ENCODE assay signal across 8 mouse cellular contexts in the genomic region with DNA sequence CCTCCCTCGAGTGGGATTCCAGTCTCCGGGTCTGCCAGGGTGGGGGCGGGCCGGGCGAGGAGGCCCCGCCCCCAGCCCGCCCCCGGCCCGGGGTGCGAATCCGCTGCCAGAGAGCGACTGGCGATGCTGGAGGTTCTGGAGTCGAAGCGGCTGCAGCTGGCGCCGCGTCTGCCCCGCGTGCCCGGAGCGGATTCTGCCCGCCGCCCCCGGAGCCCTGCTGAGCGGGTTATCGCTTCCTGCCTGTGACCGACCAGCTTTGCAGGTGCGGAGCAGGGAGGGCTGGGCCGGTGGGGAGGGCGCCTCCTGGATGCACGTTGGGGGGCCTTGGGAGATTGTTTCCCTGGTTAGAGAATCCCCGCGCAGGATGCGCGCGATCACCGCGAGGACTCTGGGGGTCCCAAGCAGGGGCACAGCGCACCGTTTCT. TPM values are rescaled to one million over a fixed set of nuclear protein-coding genes. Genes with fewer than 3 reads are reported as not detected.
DNase-seq lines count a peak whose midpoint lies in the region; ATAC-seq and TF ChIP-seq lines count a peak whose summit lies in the region.

No protein-coding gene starts in this region.

- no peak for TF ChIP-seq EP300 in heart, adult 2 months (IDR thresholded peaks at IDR 0.05; ENCODE audit: insufficient read depth, low read depth, low read length)
- no peak for TF ChIP-seq EP300 in CH12.LX (IDR thresholded peaks at IDR 0.05; ENCODE audit: low read length)

- peak; percentile 52 for ATAC-seq in hindbrain, postnatal 0 days
- ATAC-seq in liver, embryonic 15.5 days (ENCODE audit: insufficient read depth), result no peak

- DNase-seq in heart, adult 2 months, result no peak
- DNase-seq in heart, postnatal 36 days, result no peak
- no peak for DNase-seq in CH12.LX (ENCODE audit: extremely low read depth)
- DNase-seq in embryo, embryonic 11 days, result peak; percentile 70
- peak; percentile 53 for DNase-seq in hindbrain, postnatal 0 days (ENCODE audit: low spot score)
- peak; percentile 62 for DNase-seq in right cerebral cortex, postnatal 14 days
- DNase-seq in yolk sac, embryonic 10.5 days (ENCODE audit: low spot score), result no peak

- TF ChIP-seq RAD21 in CH12.LX (IDR thresholded peaks at IDR 0.05; ENCODE audit: low read depth, low read length), result no peak

- H3K4me3 ChIP-seq in heart, adult 2 months, result peak overlapping the region; percentile 18; the same call in 1 of the 2 replicates
- no peak overlapping the region for H3K4me3 ChIP-seq in CH12.LX (replicated peaks in 1 of 3; ENCODE audit: low read depth in 2 of 3, low read length in 2 of 3, poor library complexity in 1 of 3)
- H3K4me3 ChIP-seq in hindbrain, postnatal 0 days (ENCODE audit: low read length), result peak overlapping the region; percentile 55
- H3K4me3 ChIP-seq in liver, embryonic 15.5 days (replicated peaks), result peak overlapping the region; percentile 36

- dilution Hi-C loops in CH12.LX (cut with MboI; ENCODE audit: extremely low pct_ligation_motif_present, extremely low pct_unique_long_range_greater_than_20kb, low sequenced_read_pairs), result no loop called here

- H3K79me2 ChIP-seq in heart, adult 2 months (replicated peaks; ENCODE audit: control insufficient read depth, insufficient read depth, low read length), result no peaks in the 10 kb centered on the region
- no peaks in the 10 kb centered on the region for H3K79me2 ChIP-seq in CH12.LX (replicated peaks; ENCODE audit: control insufficient read depth, extremely low read depth, insufficient read depth, poor library complexity, severe bottlenecking)

- in situ Hi-C loops in CH12.LX (cut with MboI; ENCODE audit: low pct_ligation_motif_present, low pct_unique_long_range_greater_than_20kb, low sequenced_read_pairs), result no loop called here

- peaks cover 6% of the 10 kb centered on the region for H3K27me3 ChIP-seq in heart, adult 2 months (ENCODE audit: control insufficient read depth, insufficient read depth, low read length)
- H3K27me3 ChIP-seq in CH12.LX (replicated peaks), result peaks cover 97% of the 10 kb centered on the region
- no peaks in the 10 kb centered on the region for H3K27me3 ChIP-seq in hindbrain, postnatal 0 days (ENCODE audit: insufficient read depth, low read length)
- H3K27me3 ChIP-seq in liver, embryonic 15.5 days, result peaks cover 90% of the 10 kb centered on the region

- no peaks in the 10 kb centered on the region for H3K36me3 ChIP-seq in heart, adult 2 months (ENCODE audit: control insufficient read depth, insufficient read depth, low read length)
- no peaks in the 10 kb centered on the region for H3K36me3 ChIP-seq in CH12.LX (replicated peaks in 1 of 2; ENCODE audit: control insufficient read depth in 1 of 2, insufficient read depth in 1 of 2, low read length in 1 of 2)
- no peaks in the 10 kb centered on the region for H3K36me3 ChIP-seq in hindbrain, postnatal 0 days (ENCODE audit: insufficient read depth, low read length)
- H3K36me3 ChIP-seq in liver, embryonic 15.5 days (replicated peaks), result no peaks in the 10 kb centered on the region

- no peak overlapping the region for H3K9ac ChIP-seq in heart, adult 2 months (ENCODE audit: low read depth, low read length)
- no peak overlapping the region for H3K9ac ChIP-seq in CH12.LX (ENCODE audit: insufficient read depth, low read depth)
- peak overlapping the region; percentile 57 for H3K9ac ChIP-seq in hindbrain, postnatal 0 days (replicated peaks; ENCODE audit: low read length)
- no peak overlapping the region for H3K9ac ChIP-seq in liver, embryonic 15.5 days

- intact Hi-C loops in heart, adult 2 months (cut with DNase I), result no loop called here
- intact Hi-C loops in heart, postnatal 36 days (cut with DNase I), result no loop called here

- no peaks in the 10 kb centered on the region for H3K4me1 ChIP-seq in heart, adult 2 months (ENCODE audit: control insufficient read depth, insufficient read depth, low read length)
- H3K4me1 ChIP-seq in CH12.LX (ENCODE audit: control insufficient read depth in 1 of 2, insufficient read depth in 2 of 2), result peaks cover 6 to 14% of the 10 kb centered on the region in 2 experiments
- H3K4me1 ChIP-seq in hindbrain, postnatal 0 days (ENCODE audit: insufficient read depth, low read length), result 0 out of 2 replicates have a peak, but pooled peaks cover 4% of the 10 kb centered on the region
- H3K4me1 ChIP-seq in liver, embryonic 15.5 days (replicated peaks), result peaks cover 9% of the 10 kb centered on the region

- no peak for TF ChIP-seq CTCF in heart, adult 2 months (IDR thresholded peaks at IDR 0.05)
- TF ChIP-seq CTCF in CH12.LX (conservative IDR thresholded peaks at IDR 0.05 in 1 of 2, IDR thresholded peaks at IDR 0.05 in 1 of 2; ENCODE audit: low read depth in 2 of 2, low read length in 2 of 2), result no peak
- no peak for TF ChIP-seq CTCF in hindbrain, postnatal 0 days (IDR thresholded peaks at IDR 0.05; ENCODE audit: low read depth)

- TF ChIP-seq POLR2A in heart, adult 2 months (IDR thresholded peaks at IDR 0.05; ENCODE audit: insufficient read depth, low read depth, low read length), result no peak
- TF ChIP-seq POLR2A in CH12.LX (IDR thresholded peaks at IDR 0.05; ENCODE audit: low read depth, low read length), result no peak

- no peaks in the 10 kb centered on the region for H3K9me3 ChIP-seq in CH12.LX (replicated peaks; ENCODE audit: low read length)
- H3K9me3 ChIP-seq in hindbrain, postnatal 0 days (ENCODE audit: low read length), result no peaks in the 10 kb centered on the region
- no peaks in the 10 kb centered on the region for H3K9me3 ChIP-seq in liver, embryonic 15.5 days (replicated peaks)

- peak overlapping the region; percentile 47 for H3K4me2 ChIP-seq in CH12.LX (ENCODE audit: insufficient read depth, low read depth, poor library complexity, severe bottlenecking)
- H3K4me2 ChIP-seq in hindbrain, postnatal 0 days (ENCODE audit: low read depth, low read length), result peak overlapping the region; percentile 77
- H3K4me2 ChIP-seq in liver, embryonic 15.5 days, result peak overlapping the region; percentile 65

- H3K27ac ChIP-seq in heart, adult 2 months, result no peak overlapping the region
- H3K27ac ChIP-seq in CH12.LX (ENCODE audit: insufficient read depth, low read depth), result no peak overlapping the region
- no peak overlapping the region for H3K27ac ChIP-seq in hindbrain, postnatal 0 days
- H3K27ac ChIP-seq in liver, embryonic 15.5 days (replicated peaks), result no peak overlapping the region

- WGBS in heart, adult 2 months, result 1% methylated on average over 41 of the region's 41 CpGs
- 1% methylated on average over 41 of the region's 41 CpGs for WGBS in hindbrain, postnatal 0 days
- WGBS in liver, embryonic 15.5 days (ENCODE audit: insufficient replicate concordance), result under 1% methylated on average over 41 of the region's 41 CpGs

TF ChIP-seq in CH12.LX, 34 proteins besides CTCF, POLR2A, EP300 and RAD21 (continues in another document):
- no peak for TF ChIP-seq SIN3A (IDR thresholded peaks at IDR 0.05; ENCODE audit: low read length)
- TF ChIP-seq UBTF (IDR thresholded peaks at IDR 0.05; ENCODE audit: low read depth, low read length), result no peak

RNA-seq across cellular contexts. Expression of a gene that starts 0.3 kb away (rescaled TPM):
- not detected for total RNA-seq in heart, adult 2 months (2021)
- 0.02 and 0.06 TPM in 2 replicates for polyA plus RNA-seq in heart, adult 2 months (2012; rRNA removed)
- not detected for total RNA-seq in heart, postnatal 36 days (2021)
- total RNA-seq in CH12.LX (2012; rRNA removed) (not detected in 2 replicates), CH12.LX (2014; rRNA removed) (not detected in 2 replicates)
- polyA plus RNA-seq in CH12.LX (2012; ENCODE audit: insufficient read length, low read depth), result not detected in 2 replicates
- 80.1 and 87.4 TPM in 2 replicates for total RNA-seq in hindbrain, postnatal 0 days (2014; rRNA removed)
- polyA plus RNA-seq in hindbrain, postnatal 0 days (2015; fragmentation: Nextera tagmentation; extraction: Ambion mirVana), result 59.1 and 61.5 TPM in 2 replicates
- 0.08 and 0.09 TPM in 2 replicates for polyA plus RNA-seq in liver, embryonic 15.5 days (2015; fragmentation: Nextera tagmentation; extraction: Ambion mirVana)

RNA-seq across cellular contexts. Expression of a gene that starts 7.5 kb away (rescaled TPM):
- total RNA-seq in heart, adult 2 months (2021), result not detected
- 0.09 and 0.14 TPM in 2 replicates for polyA plus RNA-seq in heart, adult 2 months (2012; rRNA removed)
- total RNA-seq in heart, postnatal 36 days (2021), result not detected
- not detected in 2 replicates for total RNA-seq in CH12.LX (2012; rRNA removed)
- not detected in 2 replicates for total RNA-seq in CH12.LX (2014; rRNA removed)
- not detected in 2 replicates for polyA plus RNA-seq in CH12.LX (2012; ENCODE audit: insufficient read length, low read depth)
- total RNA-seq in hindbrain, postnatal 0 days (2014; rRNA removed), result not detected in 2 replicates
- polyA plus RNA-seq in hindbrain, postnatal 0 days (2015; fragmentation: Nextera tagmentation; extraction: Ambion mirVana), result not detected in 2 replicates
- not detected in 2 replicates for polyA plus RNA-seq in liver, embryonic 15.5 days (2015; fragmentation: Nextera tagmentation; extraction: Ambion mirVana)

RNA-seq across cellular contexts. Expression of a gene that starts 14.1 kb away (rescaled TPM):
- total RNA-seq in heart, adult 2 months (2021), result 1 to 10 TPM in 1 of 2 experiments, under 1 TPM in 1; 0.70 to 1.2 TPM
- polyA plus RNA-seq in heart, adult 2 months (2012; rRNA removed), result 0.20 and 0.37 TPM in 2 replicates
- 1 to 10 TPM; 1.0 to 1.3 TPM for total RNA-seq in heart, postnatal 36 days (2021)
- 21.6 and 27.0 TPM in 2 replicates for total RNA-seq in CH12.LX (2012; rRNA removed)
- 25.0 and 25.6 TPM in 2 replicates for total RNA-seq in CH12.LX (2014; rRNA removed)
- polyA plus RNA-seq in CH12.LX (2012; ENCODE audit: insufficient read length, low read depth), result 33.0 and 51.4 TPM in 2 replicates
- total RNA-seq in hindbrain, postnatal 0 days (2014; rRNA removed), result 8.4 and 23.3 TPM in 2 replicates
- 9.2 and 10.5 TPM in 2 replicates for polyA plus RNA-seq in hindbrain, postnatal 0 days (2015; fragmentation: Nextera tagmentation; extraction: Ambion mirVana)
- polyA plus RNA-seq in liver, embryonic 15.5 days (2015; fragmentation: Nextera tagmentation; extraction: Ambion mirVana), result 12.6 and 14.6 TPM in 2 replicates

RNA-seq across cellular contexts. Expression of a gene that starts 29.1 kb away (rescaled TPM):
- total RNA-seq in heart, adult 2 months (2021), result 1 to 10 TPM; 3.1 to 3.3 TPM
- 11.3 and 12.5 TPM in 2 replicates for polyA plus RNA-seq in heart, adult 2 months (2012; rRNA removed)
- total RNA-seq in heart, postnatal 36 days (2021), result 1 to 10 TPM; 1.8 to 2.2 TPM
- total RNA-seq in CH12.LX (2012; rRNA removed) (not detected in 2 replicates), CH12.LX (2014; rRNA removed) (not detected in 2 replicates)
- not detected in 2 replicates for polyA plus RNA-seq in CH12.LX (2012; ENCODE audit: insufficient read length, low read depth)
- total RNA-seq in hindbrain, postnatal 0 days (2014; rRNA removed), result 0.61 and 2.7 TPM in 2 replicates
- 0.68 and 0.69 TPM in 2 replicates for polyA plus RNA-seq in hindbrain, postnatal 0 days (2015; fragmentation: Nextera tagmentation; extraction: Ambion mirVana)
- polyA plus RNA-seq in liver, embryonic 15.5 days (2015; fragmentation: Nextera tagmentation; extraction: Ambion mirVana), result 0.85 and 1.4 TPM in 2 replicates

RNA-seq across cellular contexts. Expression of a gene that starts 39.5 kb away (rescaled TPM):
- total RNA-seq in heart, adult 2 months (2021), result 10 to 100 TPM; 13.4 to 15.7 TPM
- 53.2 and 59.0 TPM in 2 replicates for polyA plus RNA-seq in heart, adult 2 months (2012; rRNA removed)
- total RNA-seq in heart, postnatal 36 days (2021), result 10 to 100 TPM; 11.6 to 20.2 TPM
- total RNA-seq in CH12.LX (2012; rRNA removed), result 21.3 and 21.7 TPM in 2 replicates
- total RNA-seq in CH12.LX (2014; rRNA removed), result 25.2 and 26.0 TPM in 2 replicates
- polyA plus RNA-seq in CH12.LX (2012; ENCODE audit: insufficient read length, low read depth), result 25.5 and 27.8 TPM in 2 replicates
- total RNA-seq in hindbrain, postnatal 0 days (2014; rRNA removed), result 6.0 and 12.8 TPM in 2 replicates
- polyA plus RNA-seq in hindbrain, postnatal 0 days (2015; fragmentation: Nextera tagmentation; extraction: Ambion mirVana), result 6.2 and 7.4 TPM in 2 replicates
- 55.7 and 60.1 TPM in 2 replicates for polyA plus RNA-seq in liver, embryonic 15.5 days (2015; fragmentation: Nextera tagmentation; extraction: Ambion mirVana)

Comparison
In these comparisons a context has a peak if more than half of its experiments do, and no peak if none do; other contexts are left out.
1. DNase-seq: peak in embryo, embryonic 11 days (single experiment), hindbrain, postnatal 0 days (single experiment) and right cerebral cortex, postnatal 14 days (single experiment); none in heart, adult 2 months (0 of 2), heart, postnatal 36 days (0 of 2), CH12.LX (single experiment) and yolk sac, embryonic 10.5 days (single experiment).
2. H3K4me3 ChIP-seq: peak in heart, adult 2 months (single experiment), hindbrain, postnatal 0 days (single experiment) and liver, embryonic 15.5 days (single experiment); none in CH12.LX (0 of 3).
3. RNA of a gene that starts 0.3 kb away (total RNA-seq): 80.1 to 87.4 TPM in hindbrain, postnatal 0 days; not detected in heart, adult 2 months, not detected in CH12.LX and not detected in heart, postnatal 36 days; every median in the first group is over 10 times any median in the second.
4. Peak in every context shown above with its lines, with median percentiles within 50 percentile points of each other: H3K4me2 ChIP-seq.